Mouse (Mus musculus): ENCODE results near the gene Mettl21a. TPM values are rescaled to one million over a fixed set of nuclear protein-coding genes. Genes with fewer than 3 reads are reported as not detected.

Gene Mettl21a
- total and polyA plus RNA-seq, 2 experiments from 2014 or later = 9.4 to 10.8 TPM

DNA sequence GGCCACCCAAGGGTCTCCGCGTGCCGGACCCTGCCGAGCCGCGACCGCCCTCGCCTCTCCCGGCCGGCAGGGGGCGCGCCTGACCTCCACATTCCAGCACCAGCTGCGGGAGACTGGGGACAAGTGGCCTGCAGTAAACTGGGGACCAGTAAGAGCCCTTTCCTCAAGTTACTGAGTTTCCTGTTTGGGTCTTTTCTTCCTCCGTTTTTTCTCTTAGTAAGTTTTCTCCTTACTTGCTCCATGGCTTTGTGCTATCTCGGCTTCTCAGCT, 608 bp upstream of the Mettl21a start:
- ATAC-seq (ENCODE audit: low FRiP score) = peak; percentile 87
- under 1% methylated on average over 15 of the region's 15 CpGs for WGBS

DNA sequence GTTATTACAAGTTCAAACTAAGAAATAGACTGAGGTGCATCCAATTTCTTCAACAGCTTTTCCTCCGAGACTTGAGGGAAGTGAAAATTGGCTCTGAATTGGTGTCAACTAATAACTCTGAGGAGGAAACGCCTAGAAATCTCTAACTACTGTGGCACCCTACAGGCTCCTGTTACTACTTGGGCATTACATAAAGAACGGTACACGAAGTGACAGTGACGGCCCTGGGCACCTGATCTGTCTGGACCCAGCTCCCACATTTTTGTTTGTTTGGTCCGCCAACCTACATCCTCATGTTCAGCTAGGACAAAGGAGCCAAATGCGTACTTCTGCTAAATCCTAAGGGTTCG, 536 bp downstream of the Mettl21a start:
- peak; percentile 18; the same call in 1 of the 2 replicates for ATAC-seq (ENCODE audit: low FRiP score)
- H3K9ac ChIP-seq (replicated peaks; ENCODE audit: low read length, poor library complexity, severe bottlenecking) = peak overlapping the region; percentile 95
- H3K36me3 ChIP-seq (ENCODE audit: insufficient read depth, low read length) = 0 out of 2 replicates have a peak, but pooled peaks cover 5% of the 10 kb centered on the region
- WGBS = 3% methylated on average over 8 of the region's 8 CpGs
- H3K27me3 ChIP-seq (ENCODE audit: insufficient read depth, low read length) = no peaks in the 10 kb centered on the region
- H3K27ac ChIP-seq (ENCODE audit: low read depth, low read length) = peak overlapping the region; percentile 96
- no peaks in the 10 kb centered on the region for H3K9me3 ChIP-seq (ENCODE audit: low read length)
- peak overlapping the region; percentile 86 for H3K4me3 ChIP-seq (ENCODE audit: low read depth, low read length)
- peak; percentile 30 for DNase-seq (ENCODE audit: low spot score)
- no peak for TF ChIP-seq CTCF (IDR thresholded peaks at IDR 0.05)
- peak overlapping the region; percentile 74 for H3K4me2 ChIP-seq (ENCODE audit: low read depth, low read length, poor library complexity, severe bottlenecking)
- H3K4me1 ChIP-seq (ENCODE audit: insufficient read depth, low read length) = peaks cover 14% of the 10 kb centered on the region

More for the DNA sequence above, 608 bp upstream of the Mettl21a start:
- peak; percentile 93 for TF ChIP-seq CTCF (IDR thresholded peaks at IDR 0.05)
- Histone ChIP-seq H3K27me3 (ENCODE audit: insufficient read depth, low read length) (no peaks in the 10 kb centered on the region), H3K27ac (ENCODE audit: low read depth, low read length) (peak overlapping the region; percentile 96), H3K4me3 (ENCODE audit: low read depth, low read length) (peak overlapping the region; percentile 86), H3K9me3 (ENCODE audit: low read length) (no peaks in the 10 kb centered on the region), H3K4me1 (ENCODE audit: insufficient read depth, low read length) (peaks cover 14% of the 10 kb centered on the region), H3K9ac (replicated peaks; ENCODE audit: low read length, poor library complexity, severe bottlenecking) (peak overlapping the region; percentile 95), H3K4me2 (ENCODE audit: low read depth, low read length, poor library complexity, severe bottlenecking) (peak overlapping the region; percentile 74), H3K36me3 (ENCODE audit: insufficient read depth, low read length) (0 out of 2 replicates have a peak, but pooled peaks cover 2% of the 10 kb centered on the region)
- DNase-seq (ENCODE audit: low spot score) = peak; percentile 80

DNA sequence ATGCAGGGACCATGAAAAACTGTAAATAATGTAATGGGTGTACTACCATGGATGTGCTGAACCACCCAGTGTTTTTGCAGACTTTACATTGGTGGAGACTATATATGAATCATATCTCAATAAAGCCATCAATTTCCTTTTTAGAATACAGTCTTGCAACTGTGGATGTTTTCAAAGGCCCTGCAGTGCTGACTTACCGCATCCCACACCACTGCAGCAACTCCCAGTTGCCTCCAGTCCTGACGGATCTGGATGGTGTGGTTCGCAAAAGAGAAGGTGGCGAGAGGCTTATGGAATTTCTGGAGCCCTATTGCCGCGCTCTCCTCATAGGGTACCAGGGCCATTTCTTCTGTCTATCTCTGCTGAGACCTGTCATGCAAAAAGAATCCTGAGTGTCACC, 966 bp downstream of the Mettl21a start:
- no peak for ATAC-seq (ENCODE audit: low FRiP score)

DNA sequence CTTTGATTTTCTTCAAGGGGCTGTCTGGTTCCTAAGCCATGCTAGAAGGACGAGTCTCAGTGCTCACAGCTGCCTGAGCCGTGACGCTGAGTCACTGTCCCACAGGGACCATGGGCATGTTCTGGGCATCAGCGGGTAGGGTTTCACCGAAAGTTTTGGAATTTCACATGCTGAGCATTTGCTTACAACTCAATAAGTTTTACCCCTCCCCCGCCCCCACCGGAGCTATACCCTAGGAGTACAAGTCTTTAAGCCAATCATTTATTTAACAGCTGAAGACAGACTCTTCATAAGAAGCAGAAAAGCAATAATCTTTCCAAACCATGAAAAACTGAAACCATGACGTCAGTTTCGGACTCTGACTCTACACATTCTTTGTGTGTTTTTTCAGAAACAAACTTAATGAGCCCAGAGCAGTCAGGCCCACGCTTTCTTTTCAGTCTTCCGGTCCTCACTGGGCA, 1.5 kb downstream of the Mettl21a start:
- TF ChIP-seq CTCF (IDR thresholded peaks at IDR 0.05) = no peak
- DNase-seq (ENCODE audit: low spot score) (no peak), ATAC-seq (ENCODE audit: low FRiP score) (no peak)

More for the DNA sequence above, 966 bp downstream of the Mettl21a start:
- 0 out of 2 replicates have a peak, but pooled peaks cover 5% of the 10 kb centered on the region for H3K36me3 ChIP-seq (ENCODE audit: insufficient read depth, low read length)
- H3K4me2 ChIP-seq (ENCODE audit: low read depth, low read length, poor library complexity, severe bottlenecking) = peak overlapping the region; percentile 74
- no peak for DNase-seq (ENCODE audit: low spot score)
- no peak overlapping the region for H3K27ac ChIP-seq (ENCODE audit: low read depth, low read length)
- TF ChIP-seq CTCF (IDR thresholded peaks at IDR 0.05) = no peak
- H3K9ac ChIP-seq (replicated peaks; ENCODE audit: low read length, poor library complexity, severe bottlenecking) = peak overlapping the region; percentile 95
- H3K4me1 ChIP-seq (ENCODE audit: insufficient read depth, low read length) = peaks cover 14% of the 10 kb centered on the region
- no peaks in the 10 kb centered on the region for H3K27me3 ChIP-seq (ENCODE audit: insufficient read depth, low read length)
- WGBS = 59% methylated on average over 6 of the region's 6 CpGs
- peak overlapping the region; percentile 86 for H3K4me3 ChIP-seq (ENCODE audit: low read depth, low read length)
- H3K9me3 ChIP-seq (ENCODE audit: low read length) = no peaks in the 10 kb centered on the region

DNA sequence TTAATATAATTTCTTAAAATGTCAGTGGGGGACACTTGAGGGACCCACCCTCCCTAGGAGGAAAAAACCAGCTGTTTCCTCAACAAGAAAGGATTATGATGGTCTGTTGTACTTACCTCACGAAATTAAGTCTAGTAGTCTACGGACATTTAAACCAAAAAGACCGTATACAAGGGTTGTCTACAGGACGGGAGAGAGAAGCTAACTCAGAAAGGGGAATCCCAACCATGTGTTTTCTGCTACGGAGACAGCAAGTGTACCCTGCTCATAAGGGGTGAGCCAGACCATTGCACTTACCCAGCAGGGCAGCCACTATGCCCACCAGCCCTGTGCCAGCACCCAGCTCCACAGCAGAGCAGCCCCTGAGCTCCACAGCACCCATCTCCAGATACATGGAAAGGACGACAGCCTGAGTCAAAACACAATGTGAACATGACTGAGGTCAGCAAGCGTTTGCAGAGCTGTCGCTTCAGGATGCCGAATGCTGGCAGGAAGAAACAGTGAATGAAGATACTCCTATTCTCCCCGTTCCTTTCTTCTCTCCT, 2.2 kb downstream of the Mettl21a start:
- DNase-seq (ENCODE audit: low spot score) (no peak), ATAC-seq (ENCODE audit: low FRiP score) (no peak)
- 81% methylated on average over 10 of the region's 10 CpGs for WGBS
- Histone ChIP-seq H3K27ac (ENCODE audit: low read depth, low read length) (no peak overlapping the region), H3K9ac (replicated peaks; ENCODE audit: low read length, poor library complexity, severe bottlenecking) (no peak overlapping the region), H3K4me1 (ENCODE audit: insufficient read depth, low read length) (peaks cover 14% of the 10 kb centered on the region), H3K36me3 (ENCODE audit: insufficient read depth, low read length) (peaks cover 13% of the 10 kb centered on the region; the same call in 1 of the 2 replicates), H3K27me3 (ENCODE audit: insufficient read depth, low read length) (no peaks in the 10 kb centered on the region), H3K9me3 (ENCODE audit: low read length) (no peaks in the 10 kb centered on the region), H3K4me2 (ENCODE audit: low read depth, low read length, poor library complexity, severe bottlenecking) (no peak overlapping the region), H3K4me3 (ENCODE audit: low read depth, low read length) (no peak overlapping the region)
- no peak for TF ChIP-seq CTCF (IDR thresholded peaks at IDR 0.05)

More for the DNA sequence above, 1.5 kb downstream of the Mettl21a start:
- Histone ChIP-seq H3K4me3 (ENCODE audit: low read depth, low read length) (no peak overlapping the region), H3K4me1 (ENCODE audit: insufficient read depth, low read length) (peaks cover 14% of the 10 kb centered on the region), H3K9me3 (ENCODE audit: low read length) (no peaks in the 10 kb centered on the region), H3K4me2 (ENCODE audit: low read depth, low read length, poor library complexity, severe bottlenecking) (no peak overlapping the region), H3K9ac (replicated peaks; ENCODE audit: low read length, poor library complexity, severe bottlenecking) (no peak overlapping the region), H3K27ac (ENCODE audit: low read depth, low read length) (no peak overlapping the region), H3K36me3 (ENCODE audit: insufficient read depth, low read length) (0 out of 2 replicates have a peak, but pooled peaks cover 7% of the 10 kb centered on the region), H3K27me3 (ENCODE audit: insufficient read depth, low read length) (no peaks in the 10 kb centered on the region)
- 80% methylated on average over 11 of the region's 11 CpGs for WGBS

GRCm38 (mm10) chr1:64614311-64614710, 2.7 kb downstream of the Mettl21a start:
- H3K4me2 ChIP-seq (ENCODE audit: low read depth, low read length, poor library complexity, severe bottlenecking) = no peak overlapping the region
- H3K4me3 ChIP-seq (ENCODE audit: low read depth, low read length) = no peak overlapping the region
- H3K4me1 ChIP-seq (ENCODE audit: insufficient read depth, low read length) = peaks cover 14% of the 10 kb centered on the region
- peaks cover 13% of the 10 kb centered on the region; the same call in 1 of the 2 replicates for H3K36me3 ChIP-seq (ENCODE audit: insufficient read depth, low read length)
- WGBS = 90% methylated on average over 9 of the region's 9 CpGs
- ATAC-seq (ENCODE audit: low FRiP score) (no peak), DNase-seq (ENCODE audit: low spot score) (no peak)
- H3K27ac ChIP-seq (ENCODE audit: low read depth, low read length) = no peak overlapping the region
- H3K9me3 ChIP-seq (ENCODE audit: low read length) = no peaks in the 10 kb centered on the region
- no peaks in the 10 kb centered on the region for H3K27me3 ChIP-seq (ENCODE audit: insufficient read depth, low read length)
- H3K9ac ChIP-seq (replicated peaks; ENCODE audit: low read length, poor library complexity, severe bottlenecking) = no peak overlapping the region
- TF ChIP-seq CTCF (IDR thresholded peaks at IDR 0.05) = no peak
